Mouse (Mus musculus) G1E (cell line): ENCODE data around the gene Aptx. TPM values are rescaled to one million over a fixed set of nuclear protein-coding genes. Genes with fewer than 3 reads are reported as not detected.
A peak's percentile ranks its signal among the peaks of the same experiment; 100 is the strongest.

Experiments
- ATAC-seq: 2 replicates; pipeline ENCODE4 v1.8.0; 2016; ENCODE audit warnings: mild to moderate bottlenecking; ENCODE audit not compliant: insufficient number of reproducible peaks, poor library complexity, low FRiP score, severe bottlenecking; ENCODE audit errors: extremely low read depth
- DNase-seq: peaks from one replicate; pipeline ENCODE4 v3.0.0; 2012; ENCODE audit warnings: low spot score
- H3K27me3 ChIP-seq: 2 replicates; pipeline ENCODE4 v1.6.1; 2012; ENCODE audit warnings: mild to moderate bottlenecking, low read length, inconsistent platforms; ENCODE audit not compliant: insufficient read depth
- H3K36me3 ChIP-seq: replicated peaks from 2 replicates; pipeline ENCODE3; 2012; ENCODE audit warnings: mild to moderate bottlenecking, inconsistent platforms
- H3K4me1 ChIP-seq: 2 replicates; pipeline ENCODE4 v1.6.1; 2012; ENCODE audit warnings: low read depth, low read length, inconsistent platforms, mixed read lengths; ENCODE audit not compliant: insufficient read depth
- H3K4me3 ChIP-seq: 2 replicates; pipeline ENCODE4 v1.5.1; 2012; ENCODE audit warnings: low read depth, mild to moderate bottlenecking, inconsistent platforms, low read length, moderate library complexity, mixed read lengths
- H3K9me3 ChIP-seq: replicated peaks from 2 replicates; pipeline ENCODE4 v1.6.1; 2012; ENCODE audit warnings: inconsistent platforms
- CTCF ChIP-seq: IDR thresholded peaks from 2 replicates; pipeline ENCODE4 v1.5.1; 2012; ENCODE audit warnings: low read depth, low read length, inconsistent platforms, mixed read lengths
- GATA1 ChIP-seq: IDR thresholded peaks from 2 replicates; pipeline ENCODE4 v1.6.1; 2012; ENCODE audit warnings: borderline replicate concordance, low read length, inconsistent platforms, mixed read lengths
- GATA2 ChIP-seq: IDR thresholded peaks from 2 replicates; pipeline ENCODE4 v1.6.1; 2012; ENCODE audit warnings: low read depth, low read length, inconsistent platforms, borderline replicate concordance
- POLR2AphosphoS5 ChIP-seq: IDR thresholded peaks from 2 replicates; pipeline ENCODE4 v1.6.1; 2012; ENCODE audit warnings: low read depth, low read length, inconsistent platforms; ENCODE audit not compliant: insufficient replicate concordance
- TAL1 ChIP-seq: conservative IDR thresholded peaks from 2 replicates; pipeline ENCODE4 v1.6.1; 2012; ENCODE audit warnings: low read depth, low read length, inconsistent platforms, mixed read lengths
- polyA plus RNA-seq: library from polyadenylated mRNA; stranded (reverse); fragments of >175 nt; gene quantifications from 2 replicates; pipeline ENCODE4 v1.2.3, GENCODE M21; 2012
- total RNA-seq, 2 experiments: library from RNA; stranded (forward) in 1 of 2; stranded (reverse) in 1 of 2; fragments of 200-1000 nt in 1 of 2; fragments of >200 nt in 1 of 2; fragmentation: Nextera tagmentation in 1 of 2; gene quantifications; 2 replicates each; pipeline ENCODE4 v1.2.3; 2014 to 2017

Gene Aptx
- total RNA-seq (2014; fragmentation: Nextera tagmentation) (10.9 and 11.1 TPM in 2 replicates), total RNA-seq (2017) (11.8 and 12.4 TPM in 2 replicates), polyA plus RNA-seq (1.6 and 5.2 TPM in 2 replicates)

DNA sequence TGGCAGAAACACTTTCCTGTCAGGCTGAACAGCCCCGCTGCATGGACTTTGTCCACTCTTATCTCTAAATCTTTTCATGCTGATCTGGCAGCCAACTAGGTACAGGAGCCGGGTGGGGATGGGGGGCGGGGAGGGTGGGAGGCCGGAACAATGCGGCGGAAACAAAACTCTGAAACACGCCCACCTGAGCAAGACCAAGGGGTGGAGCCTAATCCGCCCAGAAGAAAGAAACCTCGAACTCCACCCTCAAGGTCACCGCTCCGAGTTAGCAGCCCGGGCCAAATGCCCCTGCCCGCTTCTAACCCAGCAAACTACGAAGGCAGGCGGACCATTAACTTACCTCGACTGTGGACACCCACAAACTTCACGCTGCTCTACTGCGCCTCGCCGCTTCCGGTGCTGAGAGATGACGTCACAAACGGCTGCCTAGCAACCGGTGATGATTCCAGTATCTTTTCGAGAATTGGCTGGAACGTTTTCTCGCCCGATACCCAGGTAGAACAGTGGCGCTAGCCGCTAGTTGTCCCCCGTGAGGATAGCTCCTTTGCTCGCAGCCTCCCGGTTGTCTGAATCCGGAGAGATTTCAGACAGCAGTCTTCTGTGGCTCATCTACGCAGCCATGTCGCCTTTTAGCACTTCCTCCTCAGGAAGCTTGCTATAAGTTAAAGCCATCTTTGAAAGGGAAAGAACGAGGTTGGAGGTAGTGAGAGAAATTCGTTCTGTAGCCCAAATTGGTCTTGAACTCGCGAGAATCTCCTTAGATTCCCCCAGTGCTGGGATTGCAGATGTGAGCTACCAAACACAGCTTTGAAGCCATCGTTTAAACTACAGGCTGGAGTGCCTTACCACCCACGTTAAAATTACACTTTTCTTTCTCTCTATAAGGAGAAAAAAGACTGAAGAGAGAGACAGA is at the start of gene Aptx:
Aptx (minus strand) TSS at position 398 of the 913 bp plus-strand sequence.
- ATAC-seq (peak; percentile 92), DNase-seq (peak; percentile 84)
- Histone ChIP-seq H3K27me3 (no peaks in the 10 kb centered on the region), H3K36me3 (peaks cover 20% of the 10 kb centered on the region), H3K4me1 (peaks cover 27% of the 10 kb centered on the region), H3K4me3 (peak within 1 kb of the TSS; percentile 80), H3K9me3 (no peaks in the 10 kb centered on the region)
- TF ChIP-seq GATA1 = no peak
- no peak for TF ChIP-seq TAL1

DNA sequence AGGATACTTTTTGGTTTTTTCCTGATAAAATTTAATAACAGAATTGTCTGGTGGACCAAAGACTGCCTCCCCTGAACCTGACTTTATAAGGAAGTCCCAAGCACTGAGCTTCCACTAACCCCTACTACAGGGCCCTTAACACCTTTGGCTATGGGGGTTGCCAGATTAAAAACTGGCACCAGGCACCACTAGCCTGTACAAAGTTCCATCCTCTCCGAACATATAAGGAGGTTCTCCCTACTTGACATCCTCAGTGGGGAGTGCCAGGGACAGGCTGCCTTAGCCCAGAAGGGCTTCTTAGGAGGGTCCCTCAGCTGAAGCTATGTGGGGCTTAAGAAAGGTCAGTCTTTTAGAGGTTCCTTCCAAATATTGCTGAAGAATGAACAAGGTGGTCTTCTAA is 32.4 kb upstream of the Aptx start:
- Histone ChIP-seq H3K27me3 (no peaks in the 10 kb centered on the region), H3K9me3 (no peaks in the 10 kb centered on the region), H3K4me3 (no peak overlapping the region), H3K4me1 (no peaks in the 10 kb centered on the region; the same call in none of the 2 replicates), H3K36me3 (peaks cover 83% of the 10 kb centered on the region)
- DNase-seq = no peak
- no peak for TF ChIP-seq GATA2
- no peak for TF ChIP-seq POLR2AphosphoS5
- no peak for TF ChIP-seq TAL1
- TF ChIP-seq GATA1 = no peak
- TF ChIP-seq CTCF = no peak
- ATAC-seq = no peak

DNA sequence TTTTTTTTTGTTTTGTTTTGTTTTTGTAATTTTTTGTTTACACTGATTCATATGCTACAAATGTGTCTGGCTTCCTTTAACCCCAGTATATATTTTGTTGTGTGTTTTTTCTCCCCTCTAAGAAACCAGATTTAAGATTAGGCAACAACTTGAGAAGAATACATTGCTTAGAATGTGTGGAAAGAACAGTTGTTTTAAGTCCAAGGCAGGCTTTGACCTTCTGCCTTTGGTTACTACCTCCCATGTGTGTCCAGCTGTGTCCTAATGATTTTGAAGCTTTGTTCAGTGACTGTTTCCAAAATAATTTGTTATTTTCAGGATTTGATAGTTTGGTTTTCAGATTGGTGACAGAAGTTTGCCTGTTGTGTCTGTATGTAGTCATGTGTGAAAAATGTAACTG is 28.3 kb upstream of the Aptx start:
- ATAC-seq = no peak
- no peaks in the 10 kb centered on the region for H3K27me3 ChIP-seq

DNA sequence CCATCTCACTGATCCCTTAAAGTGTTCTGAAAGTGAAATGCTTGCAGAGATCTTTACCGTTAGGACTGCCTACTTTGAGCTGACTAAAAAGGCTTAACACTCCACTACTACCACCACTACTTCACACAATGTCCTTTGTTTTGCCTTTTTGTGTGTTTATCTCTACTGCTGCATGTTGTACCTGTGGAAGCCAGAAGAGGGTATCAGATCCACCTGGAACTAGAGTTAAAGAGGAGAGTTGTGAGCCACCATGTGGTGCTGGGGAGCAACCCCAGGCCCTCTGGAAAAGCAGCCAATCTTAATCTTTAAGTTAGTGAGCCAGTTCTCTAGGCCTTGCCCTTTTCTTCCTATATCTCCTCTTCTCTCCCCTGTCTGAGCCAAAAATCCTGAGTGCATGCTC is 24.3 kb upstream of the Aptx start:
- DNase-seq (no peak), ATAC-seq (no peak)
- peaks cover 76% of the 10 kb centered on the region for H3K36me3 ChIP-seq
- no peaks in the 10 kb centered on the region for H3K27me3 ChIP-seq
- no peaks in the 10 kb centered on the region for H3K9me3 ChIP-seq
- TF ChIP-seq TAL1 (no peak), POLR2AphosphoS5 (no peak), GATA2 (no peak), CTCF (no peak), GATA1 (no peak)
- peaks cover 46% of the 10 kb centered on the region for H3K4me1 ChIP-seq
- no peak overlapping the region; the same call in 1 of the 2 replicates for H3K4me3 ChIP-seq

More for the DNA sequence above, 28.3 kb upstream of the Aptx start:
- peaks cover 22% of the 10 kb centered on the region for H3K4me1 ChIP-seq
- H3K9me3 ChIP-seq = no peaks in the 10 kb centered on the region
- no peak overlapping the region for H3K4me3 ChIP-seq
- TF ChIP-seq TAL1 (no peak), CTCF (no peak), GATA1 (no peak), GATA2 (no peak), POLR2AphosphoS5 (no peak)
- peaks cover 81% of the 10 kb centered on the region for H3K36me3 ChIP-seq
- DNase-seq = no peak

DNA sequence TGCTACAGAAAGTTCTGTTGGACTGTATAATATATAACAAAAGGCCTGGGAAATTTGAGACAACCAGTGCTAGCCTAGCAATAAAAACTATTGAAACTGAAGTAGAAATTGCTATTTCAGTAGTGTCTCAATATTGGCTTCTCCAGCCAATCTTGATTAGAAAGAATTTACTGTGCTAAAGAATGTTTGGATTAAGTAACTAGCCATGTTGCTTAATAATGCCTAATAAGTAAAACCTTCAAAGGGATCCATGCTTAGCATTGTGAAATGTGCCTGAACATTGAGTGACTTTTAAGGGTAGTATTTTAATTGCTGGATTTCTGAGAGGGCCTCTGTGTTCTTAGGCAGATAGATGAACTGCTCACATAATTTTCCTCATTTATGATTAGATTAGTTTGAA is 22.6 kb upstream of the Aptx start:
- Histone ChIP-seq H3K9me3 (no peaks in the 10 kb centered on the region), H3K4me3 (no peak overlapping the region), H3K4me1 (peaks cover 61% of the 10 kb centered on the region), H3K36me3 (peaks cover 60% of the 10 kb centered on the region), H3K27me3 (no peaks in the 10 kb centered on the region)
- ATAC-seq = no peak
- no peak for DNase-seq
- TF ChIP-seq GATA1 (no peak), POLR2AphosphoS5 (no peak), CTCF (no peak), GATA2 (no peak), TAL1 (no peak)

DNA sequence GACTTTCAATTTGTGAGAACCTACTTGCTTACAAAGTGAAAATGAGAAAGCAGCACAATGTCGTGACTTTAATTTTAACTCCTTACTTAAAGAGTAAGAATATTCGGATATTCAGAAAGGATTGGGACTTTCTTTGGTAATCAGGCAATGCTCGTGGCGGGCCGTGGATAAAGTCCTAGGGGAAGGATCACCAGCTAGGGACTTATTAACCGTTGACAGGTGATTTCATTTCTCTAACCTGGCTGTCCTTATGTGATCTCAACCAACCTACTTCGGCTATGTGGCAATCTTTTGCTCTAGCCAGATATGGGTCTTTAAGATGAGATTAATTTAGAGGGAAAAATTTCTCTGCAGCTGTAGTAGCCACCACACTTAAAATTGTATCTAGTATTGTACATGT is 22.1 kb upstream of the Aptx start:
- Histone ChIP-seq H3K4me3 (no peak overlapping the region; the same call in 1 of the 2 replicates), H3K36me3 (peaks cover 56% of the 10 kb centered on the region)

More for the DNA sequence above, 22.1 kb upstream of the Aptx start:
- DNase-seq = no peak
- H3K9me3 ChIP-seq = no peaks in the 10 kb centered on the region
- no peaks in the 10 kb centered on the region for H3K27me3 ChIP-seq
- H3K4me1 ChIP-seq = peaks cover 62% of the 10 kb centered on the region
- no peak for ATAC-seq
- TF ChIP-seq CTCF (no peak), TAL1 (no peak), GATA2 (no peak), GATA1 (no peak), POLR2AphosphoS5 (no peak)
